Mouse (Mus musculus) embryonic stem cell, embryonic (primary cell): ENCODE measurements at regions not wholly inside any gene's neighbourhood (a gene's known extent, or its start where the extent isn't known, plus 50 kb on each side); places are given as distances from the start of the nearest gene placed in this dataset.

Experiments used
- CTCF ChIA-PET, 4 experiments: fragments of 300-600 bp in 2 of 4; fragments of 350-600 bp in 2 of 4; sonication (Branson Sonifier 250); formaldehyde crosslinking; loops; one replicate each; lab custom pipeline; 2022; ENCODE audit warnings: inconsistent platforms in 2 of 4; lab: Charles Lee
- POLR2A ChIA-PET, 4 experiments: fragments of 300-600 bp in 2 of 4; fragments of 350-600 bp in 2 of 4; sonication (Branson Sonifier 250); formaldehyde crosslinking; loops; one replicate each; lab custom pipeline; 2022; ENCODE audit warnings: antibody characterized with exemption in 4 of 4, inconsistent platforms in 1 of 4; lab: Charles Lee

- POLR2A ChIA-PET, result no interaction called here
- CTCF ChIA-PET, result interaction anchor here in 1 of 4 experiments (1.1 kb wide), 1 partner anchor 10 kb away, joined by 3 read pairs; no protein-coding TSS in a partner anchor
Observed at GRCm38 (mm10) chr8:128559004-128559662, 126.3 kb upstream of the Itgb1 start.

DNA sequence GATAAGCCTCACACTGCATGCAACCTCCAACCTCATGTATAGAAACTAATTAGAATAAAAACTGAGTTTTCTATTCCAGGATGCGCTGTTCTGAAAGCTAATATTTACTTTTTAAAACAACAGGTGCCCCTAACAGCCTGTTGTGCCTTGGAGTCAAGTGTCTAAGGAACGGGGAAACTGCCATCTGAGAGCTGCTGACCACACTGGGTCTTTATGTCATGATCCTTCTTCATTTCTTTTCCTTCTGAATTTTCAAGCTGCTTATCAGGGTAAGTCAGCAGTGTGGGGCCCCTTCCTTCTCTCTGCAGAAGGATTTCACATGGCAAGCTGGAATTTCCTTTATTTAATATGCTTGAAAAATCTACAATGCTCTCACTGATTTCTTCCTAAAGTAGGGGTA, 125.0 kb upstream of the Itgb1 start:
- POLR2A ChIA-PET, result interaction anchor here in 1 of 4 experiments (1.3 kb wide), 1 partner anchor 9 kb away, joined by 4 read pairs; no protein-coding TSS in a partner anchor
- CTCF ChIA-PET, result interaction anchor here in 2 of 4 experiments (1.1 to 1.6 kb wide), 2 partner anchors 9 kb away, joined by 4 to 9 read pairs; no protein-coding TSS in a partner anchor

GRCm38 (mm10) chr8:128561016-128561415, 124.4 kb upstream of the Itgb1 start:
- POLR2A ChIA-PET, result no interaction called here
- CTCF ChIA-PET, result interaction anchor here in 2 of 4 experiments (1.1 to 1.6 kb wide), 2 partner anchors 9 kb away, joined by 4 to 9 read pairs; no protein-coding TSS in a partner anchor

GRCm38 (mm10) chr8:128562625-128563024, 122.8 kb upstream of the Itgb1 start:
- CTCF ChIA-PET, result interaction anchor here in 1 of 4 experiments (0.7 kb wide), 1 partner anchor 11 kb away, joined by 9 read pairs; no protein-coding TSS in a partner anchor
- POLR2A ChIA-PET, result no interaction called here

- POLR2A ChIA-PET, result no interaction called here
- CTCF ChIA-PET, result no interaction called here
Observed at GRCm38 (mm10) chr8:128563744-128564143, 121.7 kb upstream of the Itgb1 start.

- ChIA-PET CTCF (no interaction called here), POLR2A (interaction anchor here in 1 of 4 experiments (0.6 kb wide), 1 partner anchor 343 kb away, joined by 5 read pairs; no protein-coding TSS in a partner anchor)
Observed at GRCm38 (mm10) chr8:128572291-128572690, 113.2 kb upstream of the Itgb1 start.

DNA sequence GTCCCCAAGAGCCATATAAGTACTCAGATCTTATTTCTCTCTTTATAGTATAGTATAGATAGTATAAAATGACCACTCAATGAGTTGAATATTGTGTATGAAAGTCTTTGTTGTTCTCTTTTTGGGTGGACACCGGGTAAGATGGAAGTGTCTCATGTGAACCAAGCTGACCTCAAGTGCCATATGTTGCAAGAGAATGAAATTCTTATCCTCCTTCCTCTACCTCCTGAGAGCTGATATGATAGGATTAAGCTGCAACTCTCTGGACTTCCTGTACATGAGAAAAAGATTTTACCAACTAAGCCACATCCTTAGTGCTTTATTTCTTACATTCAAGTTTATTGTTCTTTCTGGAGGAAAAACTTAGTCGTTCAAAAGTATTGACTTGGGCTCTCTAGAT, 91.3 kb upstream of the Itgb1 start:
- ChIA-PET CTCF (no interaction called here), POLR2A (no interaction called here)

- ChIA-PET CTCF (no interaction called here), POLR2A (interaction anchor here in 2 of 4 experiments (0.6 to 1.4 kb wide), 2 partner anchors 47 to 91 kb away, joined by 4 to 6 read pairs; partner anchors contain the start of gene Itgb1 (in 1 of the 2))
Observed at GRCm38 (mm10) chr8:128594780-128595179, 90.7 kb upstream of the Itgb1 start.

DNA sequence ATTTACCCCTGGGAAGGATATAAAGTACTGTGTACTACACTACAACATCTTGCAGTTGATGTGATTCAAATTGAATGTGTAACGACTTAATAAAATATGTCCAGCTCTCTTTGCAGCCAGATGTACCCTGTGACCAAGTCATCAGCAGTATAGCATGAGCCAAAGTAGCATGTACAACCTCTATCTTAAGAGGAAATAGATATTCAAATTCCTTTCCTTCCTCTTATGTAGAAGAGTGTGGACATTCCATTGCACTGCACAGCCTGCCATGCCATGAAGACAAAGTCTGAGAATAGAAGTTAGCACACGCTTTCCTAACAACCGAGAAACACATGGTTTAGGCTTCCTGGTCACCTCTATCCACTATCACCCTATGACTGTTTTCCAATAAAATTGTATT, 79.9 kb upstream of the Itgb1 start:
- POLR2A ChIA-PET, result no interaction called here
- CTCF ChIA-PET, result no interaction called here

GRCm38 (mm10) chr8:128608876-128609275, 76.6 kb upstream of the Itgb1 start:
- CTCF ChIA-PET, result no interaction called here
- POLR2A ChIA-PET, result no interaction called here

DNA sequence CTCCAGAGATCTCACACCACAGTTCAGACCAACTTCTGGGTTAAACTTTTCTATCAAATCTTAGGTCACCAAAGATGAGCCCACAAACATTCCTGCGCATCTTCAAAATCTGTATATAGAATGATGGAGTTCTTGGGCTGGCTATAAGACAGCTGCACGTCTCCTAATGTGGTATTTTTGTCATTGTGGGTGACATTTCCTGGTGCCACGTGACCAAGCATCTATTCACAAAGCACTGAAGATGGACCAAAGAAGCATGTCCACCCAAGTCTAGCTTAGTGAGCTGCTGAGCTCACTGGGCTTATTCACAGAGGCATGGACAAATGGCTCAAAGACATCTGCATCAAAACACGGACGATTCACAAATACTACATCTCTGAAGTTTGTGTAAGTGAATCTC, 72.8 kb upstream of the Itgb1 start:
- ChIA-PET CTCF (no interaction called here), POLR2A (no interaction called here)

- CTCF ChIA-PET, result no interaction called here
- POLR2A ChIA-PET, result interaction anchor here in 1 of 4 experiments (0.8 kb wide), 1 partner anchor 68 kb away, joined by 3 read pairs; the partner anchor contains the start of gene Itgb1
Observed at GRCm38 (mm10) chr8:128617854-128618253, 67.6 kb upstream of the Itgb1 start.

GRCm38 (mm10) chr8:128619086-128619485, 66.4 kb upstream of the Itgb1 start:
- CTCF ChIA-PET, result interaction anchor here in 1 of 4 experiments (0.7 kb wide), 1 partner anchor 15 kb away, joined by 8 read pairs; no protein-coding TSS in a partner anchor
- POLR2A ChIA-PET, result no interaction called here
